18 mouse cellular contexts compared by ENCODE assay signal in the genomic region with DNA sequence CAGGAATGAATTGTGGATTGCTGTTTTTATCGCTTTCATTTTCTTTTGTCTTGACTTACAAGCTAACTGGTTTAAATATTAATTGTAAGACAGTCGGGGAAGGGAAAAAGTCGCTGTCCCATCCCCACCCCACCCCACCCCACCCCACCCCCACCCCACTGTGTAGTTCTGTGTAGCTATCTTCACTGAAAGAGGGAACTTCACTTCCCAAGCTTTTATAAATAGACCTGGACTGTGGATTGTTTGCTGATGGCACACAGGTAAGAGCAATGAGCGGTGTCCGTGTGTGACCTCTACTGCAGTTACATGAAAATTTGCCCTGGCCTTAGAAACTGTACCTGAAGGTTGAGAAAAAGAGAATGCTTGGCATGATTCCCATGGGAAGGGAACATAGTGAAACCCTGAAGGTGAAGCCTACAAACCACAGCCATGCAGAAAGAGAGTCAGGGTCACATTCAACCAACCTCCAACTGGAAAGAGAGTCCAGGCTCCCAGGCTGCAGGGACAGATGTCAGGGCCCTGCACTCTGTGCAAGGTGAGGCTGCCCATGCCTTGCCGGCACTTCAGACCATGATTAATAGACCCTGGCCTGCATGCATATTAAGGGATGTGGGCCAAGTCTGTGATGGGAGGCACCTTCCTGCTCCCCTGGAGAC. TPM values are rescaled to one million over a fixed set of nuclear protein-coding genes. Genes with fewer than 3 reads are reported as not detected.
DNase-seq lines count a peak whose midpoint lies in the region; ATAC-seq and TF ChIP-seq lines count a peak whose summit lies in the region.
"Had no signal": no experiment of that assay in that cellular context is flagged by ENCODE, and none has a peak within 500 bp of the region (broad histone marks: within the 10 kb centered on the region; RNA-seq: fewer than 3 reads in every experiment).

No protein-coding gene starts in this region.

- H3K27ac ChIP-seq in heart, embryonic 12.5 days (ENCODE audit: poor library complexity, severe bottlenecking) = no peak overlapping the region
- peak overlapping the region; percentile 20; the same call in 1 of the 2 replicates for H3K27ac ChIP-seq in kidney, embryonic 15.5 days
- peak overlapping the region; percentile 1 for H3K27ac ChIP-seq in liver, embryonic 14.5 days
- H3K27ac ChIP-seq: embryonic facial prominence, embryonic 13.5 days; heart, embryonic 15.5 days; hindbrain, embryonic 12.5 days; midbrain, embryonic 15.5 days; neural tube, embryonic 12.5 days had no signal

- DNase-seq in heart, postnatal 10 days = no peak
- no peak for DNase-seq in liver, embryonic 14.5 days (ENCODE audit: low read depth in 3 of 3, low spot score in 3 of 3)
- peak; percentile 66 for DNase-seq in yolk sac, embryonic 10.5 days (ENCODE audit: low spot score)
- DNase-seq in right cerebral cortex, postnatal 10 days (ENCODE audit: low spot score in 2 of 2) = no peak
- DNase-seq in lung, postnatal 25 days (ENCODE audit: low spot score) = no peak
- no peak for DNase-seq in retina, postnatal 1 day
- DNase-seq: cerebellum, postnatal 25 days; left cerebral cortex, postnatal 4 days; lung, embryonic 14.5 days; thymus, postnatal 25 days had no signal

- peaks cover 22% of the 10 kb centered on the region; the same call in 1 of the 2 replicates for H3K4me1 ChIP-seq in heart, embryonic 12.5 days (replicated peaks)
- peaks cover 23% of the 10 kb centered on the region for H3K4me1 ChIP-seq in kidney, embryonic 15.5 days
- peaks cover 35 to 38% of the 10 kb centered on the region in 2 experiments for H3K4me1 ChIP-seq in liver, embryonic 14.5 days (replicated peaks; ENCODE audit: control insufficient read depth in 2 of 2, insufficient read depth in 2 of 2, low read length in 1 of 2)
- H3K4me1 ChIP-seq: embryonic facial prominence, embryonic 13.5 days; neural tube, embryonic 12.5 days had no signal

- H3K9me3 ChIP-seq in heart, embryonic 12.5 days (replicated peaks) = no peaks in the 10 kb centered on the region
- no peaks in the 10 kb centered on the region for H3K9me3 ChIP-seq in kidney, embryonic 15.5 days (replicated peaks)
- no peaks in the 10 kb centered on the region for H3K9me3 ChIP-seq in liver, embryonic 14.5 days (ENCODE audit: control insufficient read depth, low read length)
- H3K9me3 ChIP-seq: embryonic facial prominence, embryonic 13.5 days; heart, embryonic 15.5 days; hindbrain, embryonic 12.5 days; midbrain, embryonic 15.5 days; neural tube, embryonic 12.5 days had no signal

- peaks cover 2% of the 10 kb centered on the region; the same call in 1 of the 2 replicates for H3K36me3 ChIP-seq in heart, embryonic 12.5 days
- peaks cover 14% of the 10 kb centered on the region for H3K36me3 ChIP-seq in kidney, embryonic 15.5 days
- H3K36me3 ChIP-seq in liver, embryonic 14.5 days (replicated peaks; ENCODE audit: control insufficient read depth, insufficient read depth, low read depth) = no peaks in the 10 kb centered on the region; the same call in 1 of the 2 replicates
- H3K36me3 ChIP-seq: embryonic facial prominence, embryonic 13.5 days; hindbrain, embryonic 12.5 days; midbrain, embryonic 15.5 days; neural tube, embryonic 12.5 days had no signal

- H3K4me3 ChIP-seq in heart, embryonic 12.5 days = no peak overlapping the region
- no peak overlapping the region for H3K4me3 ChIP-seq in kidney, embryonic 15.5 days (replicated peaks)
- no peak overlapping the region for H3K4me3 ChIP-seq in liver, embryonic 14.5 days (ENCODE audit: insufficient read depth in 1 of 2, low read depth in 2 of 2, low read length in 2 of 2)
- H3K4me3 ChIP-seq: embryonic facial prominence, embryonic 13.5 days; heart, embryonic 15.5 days; hindbrain, embryonic 12.5 days; midbrain, embryonic 15.5 days; neural tube, embryonic 12.5 days had no signal

- no peak overlapping the region for H3K4me2 ChIP-seq in heart, embryonic 12.5 days
- no peak overlapping the region for H3K4me2 ChIP-seq in kidney, embryonic 15.5 days
- peak overlapping the region; percentile 56 for H3K4me2 ChIP-seq in liver, embryonic 14.5 days (ENCODE audit: low read depth)
- H3K4me2 ChIP-seq: embryonic facial prominence, embryonic 13.5 days; heart, embryonic 15.5 days; hindbrain, embryonic 12.5 days; lung, embryonic 14.5 days; midbrain, embryonic 15.5 days; neural tube, embryonic 12.5 days had no signal

- no peak for TF ChIP-seq EP300 in liver, embryonic 14.5 days (IDR thresholded peaks at IDR 0.05; ENCODE audit: low read depth)

- H3K27me3 ChIP-seq in heart, embryonic 12.5 days (replicated peaks) = no peaks in the 10 kb centered on the region
- H3K27me3 ChIP-seq in kidney, embryonic 15.5 days = no peaks in the 10 kb centered on the region
- no peaks in the 10 kb centered on the region for H3K27me3 ChIP-seq in liver, embryonic 14.5 days (ENCODE audit: control insufficient read depth, insufficient read depth, low read length)
- H3K27me3 ChIP-seq: embryonic facial prominence, embryonic 13.5 days; heart, embryonic 15.5 days; hindbrain, embryonic 12.5 days; midbrain, embryonic 15.5 days; neural tube, embryonic 12.5 days had no signal

- peak; percentile 36; the same call in 1 of the 2 replicates for ATAC-seq in heart, embryonic 12.5 days (ENCODE audit: insufficient number of reproducible peaks, low FRiP score)
- ATAC-seq in kidney, embryonic 15.5 days (replicated peaks; ENCODE audit: low FRiP score) = peak; percentile 30; the same call in 1 of the 2 replicates
- peak; percentile 34 for ATAC-seq in liver, embryonic 14.5 days (ENCODE audit: insufficient read depth)
- ATAC-seq: activated CD4-positive, CD25-positive, alpha-beta regulatory T cell, adult 4 months; midbrain, embryonic 15.5 days had no signal

- intact Hi-C loops in heart, postnatal 10 days (cut with DNase I) = no loop called here

- WGBS in heart, embryonic 12.5 days = 86% methylated on average over 6 of the region's 6 CpGs
- WGBS in kidney, embryonic 15.5 days = 72% methylated on average over 6 of the region's 6 CpGs
- WGBS in liver, embryonic 14.5 days (ENCODE audit: insufficient replicate concordance) = 80% methylated on average over 6 of the region's 6 CpGs

- TF ChIP-seq CTCF in liver, embryonic 14.5 days (IDR thresholded peaks at IDR 0.05; ENCODE audit: low read depth) = no peak

- H3K9ac ChIP-seq in heart, embryonic 12.5 days = no peak overlapping the region
- H3K9ac ChIP-seq in kidney, embryonic 15.5 days = no peak overlapping the region
- no peak overlapping the region; the same call in 1 of the 2 replicates for H3K9ac ChIP-seq in liver, embryonic 14.5 days (replicated peaks)
- H3K9ac ChIP-seq: embryonic facial prominence, embryonic 13.5 days; heart, embryonic 15.5 days; hindbrain, embryonic 12.5 days; lung, embryonic 14.5 days; midbrain, embryonic 15.5 days; neural tube, embryonic 12.5 days had no signal

RNA-seq across cellular contexts. Expression of gene Gadd45a, which starts 23.8 kb away (rescaled TPM):
- polyA plus RNA-seq in heart, embryonic 12.5 days (2016; fragmentation: Nextera tagmentation; extraction: Ambion mirVana) = 11.9 and 12.7 TPM in 2 replicates
- 10 to 100 TPM; 16.8 to 19.3 TPM for total RNA-seq in heart, postnatal 10 days (2021)
- 32.7 and 41.2 TPM in 2 replicates for polyA plus RNA-seq in kidney, embryonic 15.5 days (2015; fragmentation: Nextera tagmentation; extraction: Ambion mirVana)
- polyA plus RNA-seq in liver, embryonic 14.5 days (2012; rRNA removed) = 70.1 and 90.4 TPM in 2 replicates
- 49.8 and 56.8 TPM in 2 replicates for polyA plus RNA-seq in liver, embryonic 14.5 days (2014; fragmentation: Nextera tagmentation; extraction: Ambion mirVana)
